Mouse (Mus musculus) adrenal gland, adult 8-10 months (tissue): ENCODE results near the gene Taf11. TPM values are rescaled to one million over a fixed set of nuclear protein-coding genes. Genes with fewer than 3 reads are reported as not detected.

ENCODE experiments used
- DNase-seq: peaks from one replicate; pipeline ENCODE4 v3.0.0; 2022
- total RNA-seq, 4 experiments: library from RNA; stranded (reverse); gene quantifications; 2 replicates each; pipeline ENCODE4 v1.2.4; 2022

The Taf11 gene
- total RNA-seq, 4 experiments from 2014 or later: 34.3 to 42.2 (median 35.7) TPM

GRCm38 (mm10) chr17:27920676-27921075 is 11.0 kb upstream of the Taf11 start:
- DNase-seq: no peak

GRCm38 (mm10) chr17:27916366-27916765 is 6.7 kb upstream of the Taf11 start:
- no peak for DNase-seq

- DNase-seq: no peak
These were observed 5.1 kb upstream of the Taf11 start for GRCm38 (mm10) chr17:27914742-27915141.

- DNase-seq: no peak
These were observed 1.7 kb upstream of the Taf11 start for GRCm38 (mm10) chr17:27911371-27911770.

- peak; percentile 67 for DNase-seq
These were observed 589 bp downstream of the Taf11 start, which contains the start of gene Anks1 for GRCm38 (mm10) chr17:27908888-27909621. Gene Anks1 (plus strand): TSS chr17:27909306.

GRCm38 (mm10) chr17:27908206-27908887 is 1.3 kb downstream of the Taf11 start:
- DNase-seq: peak; percentile 37

GRCm38 (mm10) chr17:27907512-27908205 is 2.0 kb downstream of the Taf11 start:
- DNase-seq: peak; percentile 89

- no peak for DNase-seq
These were observed 23.0 kb downstream of the Taf11 start for GRCm38 (mm10) chr17:27886499-27887210.

GRCm38 (mm10) chr17:27883994-27884393 is 25.6 kb downstream of the Taf11 start:
- no peak for DNase-seq

- DNase-seq: no peak
These were observed 26.5 kb downstream of the Taf11 start for GRCm38 (mm10) chr17:27883129-27883528.

GRCm38 (mm10) chr17:27881518-27881917 is 28.1 kb downstream of the Taf11 start:
- no peak for DNase-seq

GRCm38 (mm10) chr17:27874510-27874909 is 35.1 kb downstream of the Taf11 start:
- DNase-seq: no peak

GRCm38 (mm10) chr17:27873583-27873982 is 36.1 kb downstream of the Taf11 start:
- DNase-seq: no peak

GRCm38 (mm10) chr17:27871851-27872250 is 37.8 kb downstream of the Taf11 start:
- DNase-seq: no peak

GRCm38 (mm10) chr17:27866737-27867136 is 42.9 kb downstream of the Taf11 start:
- no peak for DNase-seq

GRCm38 (mm10) chr17:27865461-27865860 is 44.2 kb downstream of the Taf11 start:
- no peak for DNase-seq

GRCm38 (mm10) chr17:27859131-27859530 is 50.5 kb downstream of the Taf11 start:
- no peak for DNase-seq

GRCm38 (mm10) chr17:27857649-27858475 is 51.8 kb downstream of the Taf11 start:
- DNase-seq: no peak

- peak; percentile 54 for DNase-seq
These were observed 52.6 kb downstream of the Taf11 start for GRCm38 (mm10) chr17:27856798-27857648.

- DNase-seq: peak; percentile 63
These were observed 53.3 kb downstream of the Taf11 start, which contains the start of gene Uhrf1bp1 for GRCm38 (mm10) chr17:27856265-27856797. Gene Uhrf1bp1 (plus strand): TSS chr17:27856441.
